Mouse (Mus musculus) thymus, adult 2 months (tissue): ENCODE measurements around the gene B3galt1.

Experiments
- CTCF ChIP-seq: fragments of 200-500 bp; IDR thresholded peaks from 2 replicates; pipeline ENCODE4 v1.5.1; 2012; ENCODE audit warnings: mild to moderate bottlenecking, control low read depth, low read length, moderate library complexity, borderline replicate concordance; ENCODE audit not compliant: control insufficient read depth, poor library complexity, insufficient read depth; ENCODE audit errors: extremely low read depth
- POLR2A ChIP-seq: fragments of 200-500 bp; IDR thresholded peaks from 2 replicates; pipeline ENCODE4 v1.6.1; 2012; ENCODE audit warnings: mild to moderate bottlenecking, low read length, control low read depth, moderate library complexity; ENCODE audit not compliant: control insufficient read depth, poor library complexity, insufficient read depth; ENCODE audit errors: extremely low read depth

GRCm38 (mm10) chr2:67993421-67993820 lies 427.8 kb downstream of the B3galt1 start:
- TF ChIP-seq CTCF (no peak), POLR2A (no peak)
